ENCODE assay signal across 8 mouse cellular contexts in the genomic region with DNA sequence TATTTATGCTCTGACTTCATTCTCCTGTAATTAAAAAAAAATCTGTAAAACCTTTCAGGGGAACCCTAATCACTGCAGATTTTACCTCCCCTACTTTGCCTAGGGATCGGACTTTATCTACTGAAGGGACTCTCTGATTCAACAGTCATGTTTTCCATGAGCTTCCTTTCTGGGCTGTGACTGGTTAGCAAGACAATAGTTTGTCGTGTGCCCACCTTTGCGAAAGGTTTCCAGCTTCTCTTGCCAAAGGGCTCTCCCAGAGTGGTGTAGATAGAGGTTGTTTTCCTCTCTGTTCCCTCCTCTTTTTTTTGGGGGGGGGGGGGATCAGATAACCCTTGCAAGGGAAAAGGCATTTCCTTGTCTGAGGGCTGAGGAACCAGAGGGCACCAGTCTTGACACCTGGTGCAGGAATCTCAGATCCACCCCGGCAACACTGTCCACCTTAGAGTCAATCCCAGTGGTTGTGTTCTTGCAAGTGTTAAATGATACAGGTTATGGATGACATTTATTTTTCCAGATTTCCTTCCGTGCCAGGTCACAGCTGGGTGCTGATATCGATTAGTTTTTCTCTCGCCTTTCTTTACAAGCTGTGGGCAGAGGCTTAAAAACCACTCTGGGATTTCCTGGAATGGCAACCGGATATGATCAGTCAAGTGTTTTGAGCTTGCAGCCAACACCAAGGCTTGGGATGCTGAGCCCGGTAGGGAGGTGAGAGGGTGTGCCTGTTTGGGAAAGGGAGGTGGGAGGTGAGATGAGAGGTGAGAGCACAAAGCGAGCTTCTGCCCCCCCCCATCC. TPM values are rescaled to one million over a fixed set of nuclear protein-coding genes. Genes with fewer than 3 reads are reported as not detected.
DNase-seq lines count a peak whose midpoint lies in the region; ATAC-seq lines count a peak whose summit lies in the region.

No protein-coding gene starts in this region.

- H3K4me2 ChIP-seq in hindbrain, embryonic 12.5 days (replicated peaks) = peak overlapping the region; percentile 73

- H3K9me3 ChIP-seq in hindbrain, embryonic 12.5 days (replicated peaks) = no peaks in the 10 kb centered on the region

- no peak for ATAC-seq in CD4-positive, CD25-positive, alpha-beta regulatory T cell, adult 4 months
- ATAC-seq in hindbrain, embryonic 12.5 days (ENCODE audit: low FRiP score) = no peak
- no peak for ATAC-seq in frontal cortex, adult (ENCODE audit: low TSS enrichment)
- ATAC-seq in megakaryocyte progenitor cell, adult 5-6 weeks (replicated peaks; ENCODE audit: poor library complexity) = no peak

- peak overlapping the region; percentile 84 for H3K9ac ChIP-seq in hindbrain, embryonic 12.5 days

- no peaks in the 10 kb centered on the region for H3K27me3 ChIP-seq in hindbrain, embryonic 12.5 days

- peak; percentile 26 for DNase-seq in CD4-positive, CD25-positive, alpha-beta regulatory T cell, adult 2 months (ENCODE audit: low read depth, low spot score)
- peak; percentile 65 for DNase-seq in cerebellum, adult 9-10 months
- no peak for DNase-seq in MN1 (ENCODE audit: low spot score)

- WGBS in hindbrain, embryonic 12.5 days = 18% methylated on average over 10 of the region's 10 CpGs
- WGBS in macrophage (ENCODE audit: missing documents) = 36% methylated on average over 10 of the region's 10 CpGs

- peak overlapping the region; percentile 81 for H3K4me3 ChIP-seq in hindbrain, embryonic 12.5 days
- peak overlapping the region; percentile 78 for H3K4me3 ChIP-seq in macrophage (ENCODE audit: inconsistent target)

- peaks cover 89% of the 10 kb centered on the region for H3K79me2 ChIP-seq in macrophage (ENCODE audit: inconsistent target)

- no peaks in the 10 kb centered on the region for H3K36me3 ChIP-seq in hindbrain, embryonic 12.5 days
- H3K36me3 ChIP-seq in macrophage (ENCODE audit: inconsistent target) = no peaks in the 10 kb centered on the region

- H3K4me1 ChIP-seq in hindbrain, embryonic 12.5 days = peaks cover 23% of the 10 kb centered on the region

- H3K27ac ChIP-seq in hindbrain, embryonic 12.5 days = peak overlapping the region; percentile 96
- no peak overlapping the region for H3K27ac ChIP-seq in macrophage

RNA-seq across cellular contexts. Expression of gene Dock4, which starts 2.0 kb away (rescaled TPM):
- 1 to 10 TPM in 1 of 2 experiments, under 1 TPM in 1; 0.90 to 1.7 TPM for polyA plus RNA-seq in CD4-positive, CD25-positive, alpha-beta regulatory T cell, adult 4 months (2017; shearing (Covaris generic))
- 42.5 and 45.0 TPM in 2 replicates for polyA plus RNA-seq in hindbrain, embryonic 12.5 days (2016; fragmentation: Nextera tagmentation; extraction: Ambion mirVana)
- total RNA-seq in macrophage (2018; cell fraction: chromatin; rRNA removed) = 100 to 1,000 TPM; 114 to 312 (median 157) TPM
- total RNA-seq in macrophage (2018; cell fraction: cytosol; rRNA removed) = 10 to 100 TPM in 21 of 26 experiments, 1 to 10 TPM in 5; 8.7 to 19.8 (median 12.5) TPM
- total RNA-seq in macrophage (2018; cell fraction: nucleus; rRNA removed) = 100 to 1,000 TPM in 13 of 26 experiments, 10 to 100 TPM in 13; 63.3 to 250 (median 99.7) TPM
- 4.8 to 16.2 TPM (median 7.7 TPM) in 3 replicates for polyA plus RNA-seq in macrophage (2018)
- 0.64 and 0.90 TPM in 2 replicates for total RNA-seq in megakaryocyte progenitor cell, adult 5-6 weeks (2015)
- total RNA-seq in megakaryocyte progenitor cell, adult 5-6 weeks (2017) = 0.57 and 1.5 TPM in 2 replicates

RNA-seq across cellular contexts. Expression of gene Zfp277, which starts 2.1 kb away (rescaled TPM):
- 10 to 100 TPM; 39.8 to 40.1 TPM for polyA plus RNA-seq in CD4-positive, CD25-positive, alpha-beta regulatory T cell, adult 4 months (2017; shearing (Covaris generic))
- 32.3 and 33.8 TPM in 2 replicates for polyA plus RNA-seq in hindbrain, embryonic 12.5 days (2016; fragmentation: Nextera tagmentation; extraction: Ambion mirVana)
- total RNA-seq in macrophage (2018; cell fraction: chromatin; rRNA removed) = 10 to 100 TPM in 23 of 26 experiments, 1 to 10 TPM in 3; 6.7 to 45.8 (median 33.7) TPM
- total RNA-seq in macrophage (2018; cell fraction: cytosol; rRNA removed) = 10 to 100 TPM in 23 of 26 experiments, 1 to 10 TPM in 3; 7.5 to 18.8 (median 13.2) TPM
- total RNA-seq in macrophage (2018; cell fraction: nucleus; rRNA removed) = 10 to 100 TPM in 23 of 26 experiments, 1 to 10 TPM in 3; 7.1 to 40.3 (median 21.9) TPM
- 17.0 to 19.6 TPM (median 18.5 TPM) in 3 replicates for polyA plus RNA-seq in macrophage (2018)
- 34.5 and 38.7 TPM in 2 replicates for total RNA-seq in megakaryocyte progenitor cell, adult 5-6 weeks (2015)
- 30.4 and 34.7 TPM in 2 replicates for total RNA-seq in megakaryocyte progenitor cell, adult 5-6 weeks (2017)
